Mouse (Mus musculus) bone marrow, adult 2 months (tissue): ENCODE data around the gene Ascc2.

ENCODE experiments used
- CTCF ChIP-seq: fragments of 200-500 bp; IDR thresholded peaks from 2 replicates; pipeline ENCODE4 v1.5.1; 2011; ENCODE audit warnings: low read length, control low read depth; ENCODE audit not compliant: control insufficient read depth, insufficient read depth
- POLR2A ChIP-seq: fragments of 200-500 bp; IDR thresholded peaks from 2 replicates; pipeline ENCODE4 v1.6.1; 2011; ENCODE audit warnings: low read depth, mild to moderate bottlenecking, control low read depth, low read length, borderline replicate concordance; ENCODE audit not compliant: control insufficient read depth

GRCm38 (mm10) chr11:4731781-4732180 lies 94.2 kb downstream of the Ascc2 start:
- TF ChIP-seq CTCF: no peak
- TF ChIP-seq POLR2A: no peak
